Mouse (Mus musculus) CH12.LX (cell line): ENCODE results near the gene Akt2. TPM values are rescaled to one million over a fixed set of nuclear protein-coding genes. Genes with fewer than 3 reads are reported as not detected.

Experiments
- DNase-seq: peaks from one replicate; pipeline ENCODE4 v3.0.0-alpha.2; 2013; ENCODE audit errors: extremely low read depth
- H3K27ac ChIP-seq: 2 replicates; pipeline ENCODE4 v1.5.1; 2012; ENCODE audit warnings: low read depth, mild to moderate bottlenecking, control low read depth, moderate library complexity; ENCODE audit not compliant: insufficient read depth
- H3K27me3 ChIP-seq: replicated peaks from 2 replicates; pipeline ENCODE3; 2012; ENCODE audit warnings: inconsistent platforms
- H3K36me3 ChIP-seq, 2 experiments: replicated peaks in 1 of 2; 2 replicates each; pipeline versions ENCODE3 to v1.6.1; 2012; ENCODE audit warnings: inconsistent platforms in 1 of 2, low read length in 1 of 2, mild to moderate bottlenecking in 1 of 2, mixed read lengths in 1 of 2, moderate library complexity in 1 of 2; ENCODE audit not compliant: control insufficient read depth in 1 of 2, insufficient read depth in 1 of 2
- H3K4me1 ChIP-seq, 2 experiments: 2 replicates each; pipeline ENCODE4 v1.6.1; 2012; ENCODE audit warnings: inconsistent platforms in 1 of 2, moderate library complexity in 1 of 2; ENCODE audit not compliant: insufficient read depth in 2 of 2, control insufficient read depth in 1 of 2
- H3K4me2 ChIP-seq: 2 replicates; pipeline ENCODE4 v1.6.1; 2012; ENCODE audit warnings: low read depth, mild to moderate bottlenecking, control low read depth; ENCODE audit not compliant: poor library complexity, insufficient read depth, severe bottlenecking
- H3K4me3 ChIP-seq, 3 experiments: fragments of 150-350 bp in 1 of 3; sonication (generic) in 1 of 3; replicated peaks in 1 of 3; 2 replicates each; pipeline versions ENCODE3 to v1.5.1; 2011 to 2012; ENCODE audit warnings: low read depth in 2 of 3, low read length in 2 of 3, mild to moderate bottlenecking in 2 of 3, moderate library complexity in 2 of 3, control low read depth in 1 of 3, improper control_type of control experiment in 1 of 3, inconsistent platforms in 1 of 3, mixed read lengths in 1 of 3; ENCODE audit not compliant: poor library complexity in 1 of 3
- H3K79me2 ChIP-seq: replicated peaks from 2 replicates; pipeline ENCODE4 v1.6.1; 2012; ENCODE audit warnings: mild to moderate bottlenecking, moderate library complexity; ENCODE audit not compliant: control insufficient read depth, poor library complexity, insufficient read depth, severe bottlenecking; ENCODE audit errors: extremely low read depth
- H3K9ac ChIP-seq: 2 replicates; pipeline ENCODE4 v1.6.1; 2012; ENCODE audit warnings: low read depth, mild to moderate bottlenecking, control low read depth, moderate library complexity; ENCODE audit not compliant: insufficient read depth
- H3K9me3 ChIP-seq: replicated peaks from 2 replicates; pipeline ENCODE3; 2012; ENCODE audit warnings: low read length, inconsistent platforms, mixed read lengths
- CHD2 ChIP-seq: IDR thresholded peaks from 2 replicates; pipeline ENCODE4 v1.6.1; 2011; ENCODE audit warnings: low read length, improper control_type of control experiment
- CTCF ChIP-seq, 2 experiments: IDR thresholded peaks in 1 of 2; conservative IDR thresholded peaks in 1 of 2; 2 replicates each; pipeline ENCODE4 v1.5.1; 2011 to 2012; ENCODE audit warnings: low read depth in 2 of 2, low read length in 2 of 2, improper control_type of control experiment in 1 of 2, inconsistent platforms in 1 of 2, mild to moderate bottlenecking in 1 of 2, moderate library complexity in 1 of 2
- EP300 ChIP-seq: IDR thresholded peaks from 2 replicates; pipeline ENCODE4 v1.6.1; 2011; ENCODE audit warnings: low read length, improper control_type of control experiment
- ETS1 ChIP-seq: conservative IDR thresholded peaks from 2 replicates; pipeline ENCODE4 v1.6.1; 2012; ENCODE audit warnings: low read depth, mild to moderate bottlenecking, inconsistent platforms, low read length, improper control_type of control experiment, moderate library complexity
- HCFC1 ChIP-seq: IDR thresholded peaks from 2 replicates; pipeline ENCODE4 v1.6.1; 2012; ENCODE audit warnings: low read depth, mild to moderate bottlenecking, inconsistent platforms, low read length, improper control_type of control experiment
- KAT2A ChIP-seq: IDR thresholded peaks from 2 replicates; pipeline ENCODE4 v1.6.1; 2012; ENCODE audit warnings: low read length, improper control_type of control experiment, inconsistent platforms; ENCODE audit not compliant: insufficient replicate concordance
- MAFK ChIP-seq: IDR thresholded peaks from 2 replicates; pipeline ENCODE4 v1.6.1; 2011; ENCODE audit warnings: low read length, improper control_type of control experiment; ENCODE audit not compliant: insufficient replicate concordance
- MYC ChIP-seq: IDR thresholded peaks from 2 replicates; pipeline ENCODE4 v1.6.1; 2011; ENCODE audit warnings: low read depth, mild to moderate bottlenecking, improper control_type of control experiment, low read length
- NELFE ChIP-seq: IDR thresholded peaks from 2 replicates; pipeline ENCODE4 v1.6.1; 2011; ENCODE audit warnings: low read depth, low read length, improper control_type of control experiment
- RAD21 ChIP-seq: IDR thresholded peaks from 2 replicates; pipeline ENCODE4 v1.6.1; 2011; ENCODE audit warnings: low read depth, mild to moderate bottlenecking, low read length, improper control_type of control experiment, moderate library complexity
- TBP ChIP-seq: conservative IDR thresholded peaks from 2 replicates; pipeline ENCODE4 v1.6.1; 2011; ENCODE audit warnings: low read depth, low read length, improper control_type of control experiment
- USF1 ChIP-seq: IDR thresholded peaks from 2 replicates; pipeline ENCODE4 v1.6.1; 2014; ENCODE audit warnings: low read depth, mild to moderate bottlenecking, inconsistent platforms, low read length, improper control_type of control experiment
- USF2 ChIP-seq: conservative IDR thresholded peaks from 2 replicates; pipeline ENCODE4 v1.6.1; 2011; ENCODE audit warnings: low read depth, low read length, improper control_type of control experiment
- ZMIZ1 ChIP-seq: IDR thresholded peaks from 2 replicates; pipeline ENCODE4 v1.6.1; 2012; ENCODE audit warnings: low read depth, mild to moderate bottlenecking, inconsistent platforms, low read length, improper control_type of control experiment
- ZNF384 ChIP-seq: IDR thresholded peaks from 2 replicates; pipeline ENCODE4 v1.6.1; 2012; ENCODE audit warnings: low read depth, low read length, improper control_type of control experiment, inconsistent platforms
- dilution Hi-C: fragments of 300-500 bp; cut with MboI; formaldehyde crosslinking; loops from 2 replicates; pipeline ENCODE4 v1.14.3; 2020; ENCODE audit warnings: low sequenced_read_pairs; ENCODE audit not compliant: extremely low pct_unique_long_range_greater_than_20kb, extremely low pct_ligation_motif_present
- in situ Hi-C: fragments of 300-500 bp; cut with MboI; formaldehyde crosslinking; loops from 3 replicates; pipeline ENCODE4 v1.14.3; 2019; ENCODE audit warnings: low sequenced_read_pairs, low pct_ligation_motif_present, low pct_unique_long_range_greater_than_20kb, mixed read lengths
- polyA plus RNA-seq: library from polyadenylated mRNA; unstranded; fragments of >175 nt; gene quantifications from 2 replicates; pipeline ENCODE4 v1.2.1, GENCODE M21; 2012; ENCODE audit warnings: low read depth; ENCODE audit not compliant: insufficient read length
- total RNA-seq, 2 experiments: library from RNA; depleted of rRNA; stranded (reverse); fragments of 300-350 nt in 1 of 2; fragments of >200 nt in 1 of 2; gene quantifications; 2 replicates each; pipeline ENCODE4 v1.2.3; 2012 to 2014

The Akt2 gene
- total and polyA plus RNA-seq, 3 experiments, result 39.5 to 77.3 (median 40.3) TPM

DNA sequence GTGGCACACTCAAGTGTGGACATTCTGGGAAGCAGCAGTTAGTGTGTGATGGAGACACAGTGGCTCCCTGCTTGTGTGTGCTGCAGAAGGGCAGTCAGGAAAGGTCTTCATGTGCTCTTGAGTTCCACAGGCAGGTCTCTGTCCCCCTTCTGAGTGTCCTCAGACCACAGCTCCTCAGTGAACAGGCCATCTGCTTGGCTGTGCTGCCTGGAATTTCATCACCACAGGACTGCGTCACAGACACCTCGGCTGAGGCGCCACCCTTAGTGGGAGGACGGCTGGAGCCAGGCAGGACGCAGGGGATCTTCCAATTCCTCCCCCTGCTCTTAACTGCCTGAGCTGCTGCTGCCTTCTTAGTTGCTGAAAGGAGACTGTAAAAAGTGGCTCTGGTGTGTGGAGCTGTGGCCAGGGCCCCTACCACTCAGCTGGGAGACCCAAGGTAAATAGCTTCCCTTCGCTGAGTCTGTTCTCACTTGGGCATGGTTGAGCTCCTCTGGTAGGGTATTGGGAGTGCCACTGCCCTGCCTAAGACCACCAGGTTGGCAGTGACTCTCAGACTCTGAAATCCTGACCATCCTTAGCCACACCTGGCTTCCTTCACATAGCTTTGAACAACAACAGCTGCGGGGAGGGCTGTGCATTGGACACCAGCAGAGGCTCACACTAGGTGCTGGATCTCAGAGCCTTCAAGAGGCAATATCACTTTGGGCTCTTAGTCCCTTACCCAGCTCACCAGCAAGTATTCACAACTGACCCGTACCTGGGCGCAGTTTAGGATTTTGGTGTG lies 14.3 kb downstream of the Akt2 start:
- H3K4me2 ChIP-seq, result no peak overlapping the region
- TF ChIP-seq TBP (no peak), HCFC1 (no peak), NELFE (no peak), MYC (no peak), CTCF (conservative IDR thresholded peaks at IDR 0.05 in 1 of 2, IDR thresholded peaks at IDR 0.05 in 1 of 2; ENCODE audit: low read depth in 2 of 2, low read length in 2 of 2) (no peak), EP300 (no peak), KAT2A (no peak), USF1 (no peak), MAFK (no peak), ZMIZ1 (no peak), USF2 (no peak)
- H3K9ac ChIP-seq, result no peak overlapping the region
- H3K27me3 ChIP-seq, result no peaks in the 10 kb centered on the region
- DNase-seq, result no peak
- no peaks in the 10 kb centered on the region for H3K9me3 ChIP-seq
- in situ Hi-C loops (no loop called here), dilution Hi-C loops (no loop called here)
- no peak overlapping the region for H3K27ac ChIP-seq
- no peak overlapping the region for H3K4me3 ChIP-seq
- peaks cover 15 to 99% of the 10 kb centered on the region in 2 experiments for H3K4me1 ChIP-seq
- H3K79me2 ChIP-seq, result no peaks in the 10 kb centered on the region; the same call in 1 of the 2 replicates
- H3K36me3 ChIP-seq, result peaks cover 16 to 68% of the 10 kb centered on the region in 2 experiments

DNA sequence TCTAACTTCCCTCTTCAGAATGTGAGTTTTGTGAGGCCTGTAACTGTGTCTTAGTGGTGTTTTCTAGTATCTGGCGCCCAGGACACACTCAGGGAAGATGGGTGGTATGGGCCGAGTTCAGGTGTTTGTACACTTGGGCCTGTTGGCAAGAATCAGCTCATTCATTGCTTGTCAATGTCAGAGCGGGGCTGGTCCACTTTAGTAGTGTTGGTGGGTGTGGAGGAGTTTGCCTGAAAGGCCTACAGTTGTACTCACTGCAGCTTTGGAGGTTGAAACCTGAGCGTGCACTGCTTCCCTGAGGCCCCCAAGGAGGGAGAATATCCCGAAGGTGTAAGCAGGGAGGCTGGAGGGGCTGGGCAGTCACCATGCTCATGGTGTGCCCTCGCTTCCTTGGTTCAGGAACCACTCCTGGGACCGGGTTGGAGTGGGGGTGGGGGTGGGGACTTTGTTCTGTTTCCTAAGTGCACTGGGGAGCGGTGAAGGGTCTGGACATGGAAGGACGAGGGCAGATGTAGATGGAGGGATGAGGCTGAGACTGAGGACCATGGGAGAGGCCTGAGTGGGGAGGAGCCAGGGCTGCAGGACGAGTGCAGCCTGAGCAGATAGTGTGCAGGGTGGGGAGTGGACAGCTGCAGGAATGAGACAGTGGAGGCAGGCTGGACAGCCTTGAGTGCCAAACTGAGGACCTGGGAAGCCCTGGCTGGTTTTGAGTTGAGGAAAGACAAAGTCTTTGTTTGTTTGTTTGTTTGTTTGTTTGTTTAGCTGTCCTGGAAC lies 15.3 kb downstream of the Akt2 start:
- Histone ChIP-seq H3K4me3 (no peak overlapping the region), H3K36me3 (peaks cover 19 to 76% of the 10 kb centered on the region in 2 experiments), H3K9me3 (no peaks in the 10 kb centered on the region), H3K9ac (no peak overlapping the region), H3K4me1 (peaks cover 17 to 99% of the 10 kb centered on the region in 2 experiments), H3K79me2 (no peaks in the 10 kb centered on the region; the same call in 1 of the 2 replicates), H3K27ac (no peak overlapping the region), H3K27me3 (no peaks in the 10 kb centered on the region), H3K4me2 (no peak overlapping the region)
- TF ChIP-seq RAD21 (no peak), ETS1 (no peak), CHD2 (no peak), ZNF384 (no peak)
- dilution Hi-C loops (no loop called here), in situ Hi-C loops (no loop called here)
- no peak for DNase-seq
